Mouse (Mus musculus) heart, embryonic 10.5 days (tissue): ENCODE data around the gene Elp6. TPM values are rescaled to one million over a fixed set of nuclear protein-coding genes. Genes with fewer than 3 reads are reported as not detected.

Source experiments
- DNase-seq: peaks from one replicate; pipeline ENCODE4 v3.0.0-alpha.2; 2017; ENCODE audit warnings: low spot score
- H3K27ac ChIP-seq: fragments of 300-500 bp; sonication (generic); 2 replicates; pipeline ENCODE4 v1.5.1; 2016; ENCODE audit warnings: mild to moderate bottlenecking
- H3K27me3 ChIP-seq: fragments of 300-500 bp; sonication (generic); 2 replicates; pipeline ENCODE4 v1.6.1; 2016; ENCODE audit warnings: mild to moderate bottlenecking; ENCODE audit not compliant: poor library complexity, insufficient read depth, severe bottlenecking
- H3K36me3 ChIP-seq: fragments of 300-500 bp; sonication (generic); 2 replicates; pipeline ENCODE4 v1.6.1; 2016; ENCODE audit warnings: mild to moderate bottlenecking, moderate library complexity
- H3K4me1 ChIP-seq: fragments of 300-500 bp; sonication (generic); 2 replicates; pipeline ENCODE4 v1.6.1; 2016; ENCODE audit warnings: mild to moderate bottlenecking
- H3K4me3 ChIP-seq: fragments of 300-500 bp; sonication (generic); 2 replicates; pipeline ENCODE4 v1.5.1; 2016; ENCODE audit warnings: mild to moderate bottlenecking, moderate library complexity
- H3K9me3 ChIP-seq: fragments of 300-500 bp; sonication (generic); 2 replicates; pipeline ENCODE4 v1.6.1; 2016; ENCODE audit warnings: mild to moderate bottlenecking, moderate library complexity
- WGBS: fragments of 180-500 bp; shearing (Covaris S2); methylation state at CpG from one replicate; pipeline ENCODE4 v1.1.7; 2016; 5-methylcytosine and 5-hydroxymethylcytosine counted together
- polyA plus RNA-seq: library from polyadenylated mRNA; unstranded; fragments of >200 nt; fragmentation: Nextera tagmentation; extraction: Ambion mirVana; gene quantifications from 2 replicates; pipeline ENCODE4 v1.2.1, GENCODE M21; 2016

Elp6 gene
- polyA plus RNA-seq, 1 experiment from 2014 or later = 32.3 TPM

DNA sequence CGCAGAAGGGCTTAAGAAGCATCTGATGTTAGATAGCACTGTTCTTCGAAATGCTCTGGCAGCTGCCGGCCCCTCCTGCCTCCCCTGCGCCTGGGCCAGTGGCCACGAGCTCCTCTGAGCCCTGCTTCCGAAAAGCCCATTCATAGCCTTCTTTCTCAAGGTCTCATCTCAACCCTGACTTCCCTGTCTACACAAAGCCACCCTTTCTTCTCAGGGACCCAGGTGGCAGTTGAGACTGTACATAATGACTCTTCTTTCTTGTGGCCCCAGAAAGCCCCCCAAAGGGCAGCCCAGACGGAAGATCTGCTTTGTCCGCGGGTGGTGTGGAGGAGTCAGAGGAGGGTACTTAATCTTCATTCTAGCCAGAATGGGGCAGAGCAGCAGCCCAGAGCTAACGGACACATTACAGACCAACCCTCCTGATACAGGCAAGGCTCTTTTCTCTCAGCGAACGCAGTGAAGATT, 11.7 kb upstream of the Elp6 start:
- 58% methylated on average over 12 of the region's 12 CpGs for WGBS
- Histone ChIP-seq H3K9me3 (no peaks in the 10 kb centered on the region), H3K27me3 (no peaks in the 10 kb centered on the region), H3K27ac (no peak overlapping the region), H3K4me1 (peaks cover 8% of the 10 kb centered on the region; the same call in 1 of the 2 replicates), H3K36me3 (no peaks in the 10 kb centered on the region), H3K4me3 (no peak overlapping the region)
- no peak for DNase-seq

DNA sequence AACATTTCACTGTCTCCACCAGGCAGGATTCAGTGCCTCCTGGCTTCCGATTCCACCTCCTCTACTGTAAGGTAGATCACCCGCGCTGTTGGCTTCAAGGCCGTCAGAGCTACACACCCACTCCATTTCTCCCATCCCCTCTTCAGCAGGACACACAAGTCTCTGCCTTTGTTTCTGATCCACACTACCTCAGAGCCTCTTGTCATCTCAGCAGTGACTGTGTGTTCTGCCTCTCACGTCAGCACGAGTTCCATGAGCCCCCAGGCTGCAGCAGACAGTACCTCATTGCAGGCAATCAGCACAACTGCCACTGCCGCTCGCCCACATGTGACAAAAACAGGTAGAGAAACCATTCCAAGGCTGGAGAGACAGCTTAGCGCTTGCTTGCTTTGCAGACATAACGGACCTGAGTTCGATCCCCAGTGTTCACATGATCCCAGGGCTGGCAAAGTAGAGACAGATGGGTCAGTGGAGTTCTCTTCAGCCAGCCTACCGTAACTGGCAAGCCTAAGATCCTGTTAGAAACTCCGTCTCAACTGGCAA, 11.0 kb upstream of the Elp6 start:
- Histone ChIP-seq H3K4me3 (no peak overlapping the region), H3K4me1 (peaks cover 8% of the 10 kb centered on the region; the same call in 1 of the 2 replicates), H3K27ac (no peak overlapping the region), H3K9me3 (no peaks in the 10 kb centered on the region), H3K27me3 (no peaks in the 10 kb centered on the region), H3K36me3 (no peaks in the 10 kb centered on the region)
- DNase-seq = no peak
- WGBS = 80% methylated on average over 13 of the region's 13 CpGs

DNA sequence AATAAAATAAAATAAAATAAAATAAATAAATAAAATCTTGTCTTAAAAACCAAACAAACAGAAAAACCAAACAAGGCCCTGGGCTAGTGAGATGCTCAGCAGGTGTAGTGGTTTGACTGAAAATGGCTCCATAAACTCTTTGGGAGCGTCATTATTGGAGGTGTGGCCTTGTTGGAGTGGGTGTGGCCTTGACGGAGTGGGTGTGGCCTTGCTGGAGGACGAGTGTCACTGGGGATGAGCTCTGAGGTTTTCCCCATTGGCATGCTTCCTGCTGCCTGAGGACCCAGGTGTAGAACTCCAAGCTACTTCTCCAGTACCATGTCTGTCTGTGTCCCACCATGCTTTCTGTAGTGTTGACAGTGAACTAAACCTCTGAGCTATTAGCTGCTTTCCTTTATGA, 10.2 kb upstream of the Elp6 start:
- no peaks in the 10 kb centered on the region for H3K27me3 ChIP-seq
- H3K4me3 ChIP-seq = no peak overlapping the region
- no peaks in the 10 kb centered on the region for H3K36me3 ChIP-seq
- WGBS = 34% methylated on average over 3 of the region's 3 CpGs
- no peak for DNase-seq
- H3K4me1 ChIP-seq = peaks cover 8% of the 10 kb centered on the region; the same call in 1 of the 2 replicates
- H3K9me3 ChIP-seq = no peaks in the 10 kb centered on the region
- no peak overlapping the region for H3K27ac ChIP-seq

DNA sequence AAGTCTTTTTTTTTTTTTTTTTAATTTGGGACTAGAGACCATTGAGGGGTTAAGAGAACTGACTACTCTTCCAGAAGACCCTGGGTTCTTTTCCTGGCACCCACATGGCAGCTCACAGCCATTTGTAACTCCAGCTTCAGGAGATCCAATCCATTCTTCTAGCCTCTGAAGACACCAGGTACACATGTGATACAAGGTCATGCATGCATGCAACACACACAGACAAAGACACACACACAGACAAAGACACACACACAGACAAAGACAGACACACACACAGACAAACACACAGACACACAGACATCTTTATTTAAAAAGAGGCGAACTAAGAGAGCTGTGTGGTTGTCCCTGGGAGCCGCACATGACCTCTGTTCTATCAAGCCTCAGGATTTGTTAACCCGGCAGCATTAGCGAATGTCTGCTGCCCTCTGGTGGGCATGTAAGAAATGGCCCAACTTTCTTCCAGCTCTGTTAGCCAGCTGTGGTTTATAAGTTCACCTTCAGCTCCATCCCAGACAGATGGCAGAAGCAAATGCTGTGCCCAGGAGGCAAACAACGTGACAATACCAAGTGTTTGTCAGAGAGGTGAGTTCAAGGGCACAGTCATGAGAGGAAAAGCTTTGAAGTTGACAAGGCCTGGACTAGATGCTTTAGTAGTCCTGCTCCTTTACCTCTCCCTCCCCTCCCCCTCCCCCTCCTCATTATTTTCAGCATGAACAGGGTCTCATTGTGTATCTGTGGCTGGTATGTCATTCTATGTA, 7.9 kb upstream of the Elp6 start:
- WGBS = 8% methylated on average over 5 of the region's 5 CpGs
- no peak overlapping the region for H3K27ac ChIP-seq
- H3K9me3 ChIP-seq = no peaks in the 10 kb centered on the region
- DNase-seq = peak; percentile 91
- no peak overlapping the region for H3K4me3 ChIP-seq
- peaks cover 8% of the 10 kb centered on the region; the same call in 1 of the 2 replicates for H3K4me1 ChIP-seq
- H3K36me3 ChIP-seq = no peaks in the 10 kb centered on the region
- H3K27me3 ChIP-seq = no peaks in the 10 kb centered on the region

DNA sequence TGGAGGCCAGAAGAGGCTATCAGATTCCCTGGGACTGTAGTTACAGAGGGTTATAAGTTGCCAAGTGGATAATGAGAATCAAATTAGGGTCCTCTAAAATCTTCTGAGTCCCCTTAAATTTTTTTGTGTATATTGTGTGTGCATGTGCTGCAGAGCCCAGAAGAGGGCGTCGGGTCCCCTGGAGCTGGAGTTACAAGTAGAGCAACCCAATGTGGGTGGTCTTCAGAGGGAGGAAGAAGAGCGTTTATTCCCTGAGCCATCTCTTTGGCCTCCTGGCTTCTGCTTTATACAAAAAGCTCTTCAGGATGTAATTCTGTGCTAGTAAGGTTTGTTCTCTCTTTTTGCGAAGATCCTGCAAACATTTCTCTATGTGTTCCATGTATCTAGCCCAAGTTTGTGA, 457 bp upstream of the Elp6 start:
- H3K27ac ChIP-seq = peak overlapping the region; percentile 95
- peaks cover 15% of the 10 kb centered on the region for H3K4me1 ChIP-seq
- H3K4me3 ChIP-seq = peak overlapping the region; percentile 67
- 7% methylated on average over 4 of the region's 4 CpGs for WGBS
- no peaks in the 10 kb centered on the region for H3K9me3 ChIP-seq
- H3K27me3 ChIP-seq = no peaks in the 10 kb centered on the region
- peaks cover 6% of the 10 kb centered on the region for H3K36me3 ChIP-seq
- no peak for DNase-seq

DNA sequence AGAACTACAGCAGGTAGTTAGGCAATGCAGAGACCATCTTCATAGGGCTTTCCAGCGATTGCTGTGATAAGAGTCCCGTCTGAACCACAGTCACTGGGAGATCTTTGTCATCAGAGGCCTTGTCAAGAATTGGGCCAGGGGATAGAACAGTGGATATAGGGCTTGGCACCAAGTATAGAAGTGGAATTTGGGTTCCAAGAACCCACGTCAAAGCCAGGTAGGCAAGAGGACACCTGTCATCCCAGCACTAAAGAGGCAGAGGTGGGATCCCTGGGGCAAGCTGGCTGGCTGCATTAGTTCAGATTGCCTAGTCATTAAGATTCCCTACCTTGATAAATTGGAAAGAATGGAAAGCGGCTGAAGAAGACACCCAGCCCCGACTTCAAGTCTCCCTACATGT, 1.4 kb downstream of the Elp6 start:
- Histone ChIP-seq H3K4me3 (no peak overlapping the region), H3K9me3 (no peaks in the 10 kb centered on the region), H3K27me3 (no peaks in the 10 kb centered on the region), H3K27ac (0 out of 2 replicates have a peak overlapping the region, but pooled peaks have one; percentile 95), H3K36me3 (peaks cover 23% of the 10 kb centered on the region), H3K4me1 (peaks cover 15% of the 10 kb centered on the region)
- WGBS = 91% methylated on average over 5 of the region's 5 CpGs
- DNase-seq = no peak

DNA sequence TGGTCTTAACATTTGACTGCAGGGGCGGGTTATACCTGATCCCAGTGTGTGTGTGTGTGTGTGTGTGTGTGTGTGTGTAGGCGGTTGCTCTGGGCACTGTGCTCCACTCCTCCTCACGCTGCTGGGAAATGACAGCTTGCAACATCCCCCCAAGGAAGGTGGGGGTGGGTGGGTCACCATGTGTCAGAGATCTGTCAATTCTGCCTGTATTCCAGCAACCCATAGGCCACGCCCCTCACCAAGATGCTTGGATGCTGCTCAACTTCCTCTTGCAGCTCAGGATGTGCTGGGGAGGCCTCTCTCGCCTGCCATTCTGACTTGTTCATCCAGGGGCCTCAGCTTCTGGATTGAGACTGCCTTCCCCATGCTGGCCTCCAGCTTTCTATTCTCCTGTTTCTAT, 9.7 kb downstream of the Elp6 start:
- Histone ChIP-seq H3K4me1 (no peaks in the 10 kb centered on the region), H3K27me3 (no peaks in the 10 kb centered on the region), H3K9me3 (no peaks in the 10 kb centered on the region), H3K4me3 (no peak overlapping the region), H3K36me3 (peaks cover 85% of the 10 kb centered on the region), H3K27ac (no peak overlapping the region)
- WGBS = 78% methylated on average over 5 of the region's 5 CpGs
- DNase-seq = no peak

DNA sequence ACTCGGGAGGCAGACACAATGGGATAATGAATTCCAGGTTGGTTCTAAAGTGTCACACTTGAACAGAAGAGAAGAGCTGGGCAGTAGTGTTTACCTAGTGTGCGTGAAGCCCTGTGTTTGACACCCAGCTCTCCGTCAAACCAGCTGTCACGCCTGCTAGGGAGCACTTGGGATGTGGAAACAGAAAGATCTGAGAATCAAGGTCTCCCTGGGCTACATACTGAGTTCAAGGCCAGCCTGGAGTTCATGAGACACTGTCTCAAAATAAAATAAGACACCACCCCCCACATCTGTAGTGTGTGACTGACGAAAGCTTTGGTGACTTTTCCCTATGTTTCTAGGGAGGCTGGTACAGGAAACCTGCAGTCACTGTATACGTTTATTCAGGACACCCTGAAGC, 10.4 kb downstream of the Elp6 start:
- Histone ChIP-seq H3K9me3 (no peaks in the 10 kb centered on the region), H3K27me3 (no peaks in the 10 kb centered on the region), H3K4me1 (no peaks in the 10 kb centered on the region), H3K27ac (no peak overlapping the region), H3K4me3 (no peak overlapping the region), H3K36me3 (peaks cover 83% of the 10 kb centered on the region)
- 86% methylated on average over 6 of the region's 6 CpGs for WGBS
- no peak for DNase-seq

DNA sequence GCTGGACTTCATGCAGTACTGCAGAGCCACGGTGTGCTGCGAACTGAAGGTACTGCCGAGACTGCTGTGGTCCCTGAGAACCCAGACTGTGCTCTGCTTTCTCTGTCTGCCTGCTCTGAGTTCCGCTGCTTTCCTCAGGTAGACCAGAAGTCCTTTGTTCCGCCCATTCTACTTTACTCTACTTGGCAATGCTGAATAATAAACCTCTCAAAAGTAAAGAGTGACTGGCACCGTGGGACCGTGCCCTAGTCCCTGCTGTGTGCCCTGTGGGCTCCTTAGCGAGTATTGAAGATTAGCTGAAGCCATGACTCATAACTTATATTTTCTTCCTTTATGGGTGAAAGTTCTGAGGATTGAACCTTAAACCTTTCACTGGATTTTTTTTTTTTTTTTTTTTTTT, 10.9 kb downstream of the Elp6 start:
- H3K27ac ChIP-seq = no peak overlapping the region
- 91% methylated on average over 8 of the region's 8 CpGs for WGBS
- H3K4me3 ChIP-seq = no peak overlapping the region
- no peak for DNase-seq
- H3K36me3 ChIP-seq = peaks cover 83% of the 10 kb centered on the region
- H3K4me1 ChIP-seq = no peaks in the 10 kb centered on the region
- no peaks in the 10 kb centered on the region for H3K9me3 ChIP-seq
- H3K27me3 ChIP-seq = no peaks in the 10 kb centered on the region

DNA sequence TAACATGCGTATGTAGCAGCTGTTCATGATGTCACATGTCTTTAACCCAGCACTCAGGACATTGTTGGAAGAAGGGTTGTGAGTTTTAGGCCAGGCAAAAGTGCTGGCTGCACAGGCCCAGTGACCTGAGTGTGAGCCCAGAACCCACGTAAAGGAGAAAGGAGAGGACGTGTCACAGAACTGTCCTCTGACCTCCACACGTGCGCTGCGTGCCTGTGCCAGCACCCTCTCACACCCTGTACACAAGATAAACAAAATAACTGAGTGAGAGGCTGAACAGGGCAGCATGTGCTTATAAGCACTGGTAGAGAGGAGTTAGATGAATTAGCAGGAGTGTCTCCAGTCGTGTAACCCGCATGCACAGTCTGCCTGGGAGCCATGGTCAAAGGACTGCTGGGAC, 11.5 kb downstream of the Elp6 start:
- no peaks in the 10 kb centered on the region for H3K27me3 ChIP-seq
- no peak overlapping the region for H3K27ac ChIP-seq
- no peaks in the 10 kb centered on the region for H3K4me1 ChIP-seq
- WGBS = 94% methylated on average over 8 of the region's 8 CpGs
- DNase-seq = no peak
- H3K4me3 ChIP-seq = no peak overlapping the region
- H3K9me3 ChIP-seq = no peaks in the 10 kb centered on the region
- H3K36me3 ChIP-seq = peaks cover 83% of the 10 kb centered on the region

DNA sequence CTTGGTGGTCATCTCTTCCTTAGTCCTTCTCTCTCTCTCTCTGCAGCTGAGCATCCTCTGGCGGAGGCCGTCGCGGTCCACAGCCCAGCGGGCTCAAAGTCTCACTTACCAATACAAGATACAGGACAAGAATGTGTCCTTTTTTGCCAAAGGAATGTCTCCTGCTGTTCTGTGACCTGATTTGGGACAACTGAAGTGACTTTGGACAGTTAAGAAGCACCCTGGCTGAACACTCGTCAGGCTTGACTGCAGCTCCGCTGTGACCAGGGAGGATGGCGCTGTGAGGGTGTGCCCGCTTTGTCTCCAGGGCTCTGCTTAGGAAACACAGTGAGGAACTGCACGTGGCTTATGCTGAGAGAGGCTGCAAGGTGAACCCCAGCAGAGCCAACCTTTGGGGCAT, 15.8 kb downstream of the Elp6 start:
- DNase-seq = no peak
- H3K9me3 ChIP-seq = no peaks in the 10 kb centered on the region
- 91% methylated on average over 10 of the region's 10 CpGs for WGBS
- H3K4me3 ChIP-seq = no peak overlapping the region
- no peak overlapping the region for H3K27ac ChIP-seq
- no peaks in the 10 kb centered on the region for H3K4me1 ChIP-seq
- H3K27me3 ChIP-seq = no peaks in the 10 kb centered on the region
- H3K36me3 ChIP-seq = peaks cover 57% of the 10 kb centered on the region

DNA sequence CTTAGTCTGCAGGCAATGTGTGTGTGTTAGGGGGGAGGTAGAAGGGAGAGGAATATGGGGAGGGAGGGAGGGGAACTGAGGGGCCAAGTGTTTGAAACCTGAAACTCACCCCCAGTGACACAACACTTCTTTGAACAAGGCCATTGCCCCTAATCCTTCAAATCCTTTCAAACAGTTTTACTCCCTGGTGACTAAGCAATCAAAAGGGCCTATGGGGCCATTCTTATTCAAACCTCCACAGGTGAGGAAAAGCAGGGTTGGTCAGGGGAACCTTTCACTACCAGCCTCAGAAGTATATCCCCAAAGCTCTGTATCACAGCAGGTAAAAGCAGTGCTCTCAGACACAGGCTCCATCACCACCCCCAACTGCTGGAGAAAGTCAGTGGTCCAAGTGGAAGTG, 18.0 kb downstream of the Elp6 start:
- Histone ChIP-seq H3K27ac (no peak overlapping the region), H3K27me3 (no peaks in the 10 kb centered on the region), H3K4me3 (no peak overlapping the region), H3K36me3 (peaks cover 42% of the 10 kb centered on the region), H3K4me1 (no peaks in the 10 kb centered on the region), H3K9me3 (no peaks in the 10 kb centered on the region)
- no peak for DNase-seq

DNA sequence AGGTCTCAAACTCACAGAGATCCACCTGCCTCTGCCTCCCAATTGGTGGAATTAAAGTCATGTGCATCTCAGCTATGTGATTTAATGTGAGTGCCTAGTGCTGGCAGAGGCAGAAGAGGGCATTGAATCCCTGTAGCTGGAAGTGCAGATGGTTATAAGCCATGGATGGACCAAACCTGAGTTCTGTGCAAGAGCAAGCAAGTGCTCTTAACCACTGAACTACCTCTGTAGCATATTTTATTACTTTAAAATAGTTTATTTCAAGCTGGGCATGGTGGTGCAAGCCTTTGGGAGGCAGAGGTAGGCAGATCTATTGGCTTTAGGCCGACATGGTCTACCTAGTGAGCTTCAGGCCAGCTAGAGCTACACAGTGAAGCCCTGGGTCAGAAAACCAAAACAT, 19.2 kb downstream of the Elp6 start:
- DNase-seq = no peak
- WGBS = 80% methylated on average over 1 of the region's 1 CpGs
- Histone ChIP-seq H3K4me1 (peaks cover 4% of the 10 kb centered on the region; the same call in 1 of the 2 replicates), H3K4me3 (no peak overlapping the region), H3K27ac (no peak overlapping the region), H3K36me3 (peaks cover 30% of the 10 kb centered on the region), H3K9me3 (no peaks in the 10 kb centered on the region), H3K27me3 (no peaks in the 10 kb centered on the region)
